Mouse (Mus musculus): ENCODE results near the gene Yars.

Gene Yars

GRCm38 (mm10) chr4:129251482-129252125, 62.0 kb downstream of the Yars start:
- no peak for DNase-seq (ENCODE audit: low read depth, low spot score)

GRCm38 (mm10) chr4:129252492-129252891, 62.9 kb downstream of the Yars start:
- no peak for DNase-seq (ENCODE audit: low read depth, low spot score)

- no peak for DNase-seq (ENCODE audit: low read depth, low spot score)
These were observed 65.0 kb downstream of the Yars start for GRCm38 (mm10) chr4:129254571-129254970.

GRCm38 (mm10) chr4:129256450-129257380, 67.2 kb downstream of the Yars start:
- DNase-seq (ENCODE audit: low read depth, low spot score), result no peak

GRCm38 (mm10) chr4:129259101-129259500, 69.5 kb downstream of the Yars start:
- no peak for DNase-seq (ENCODE audit: low read depth, low spot score)

GRCm38 (mm10) chr4:129260678-129261077, 71.1 kb downstream of the Yars start:
- no peak for DNase-seq (ENCODE audit: low read depth, low spot score)

GRCm38 (mm10) chr4:129261196-129261595, 71.6 kb downstream of the Yars start, which contains the start of gene C77080:
Gene C77080, minus strand, starts transcription at chr4:129261404.
- no peak for DNase-seq (ENCODE audit: low read depth, low spot score)

- DNase-seq (ENCODE audit: low read depth, low spot score), result no peak
These were observed 73.9 kb downstream of the Yars start for GRCm38 (mm10) chr4:129263225-129264021.

GRCm38 (mm10) chr4:129266191-129266590, 76.6 kb downstream of the Yars start:
- no peak for DNase-seq (ENCODE audit: low read depth, low spot score)

- no peak for DNase-seq (ENCODE audit: low read depth, low spot score)
These were observed 77.3 kb downstream of the Yars start for GRCm38 (mm10) chr4:129266821-129267220.

GRCm38 (mm10) chr4:129268698-129269097, 79.1 kb downstream of the Yars start:
- DNase-seq (ENCODE audit: low read depth, low spot score), result no peak
